ENCODE assay signal across 9 mouse cellular contexts in the genomic region with DNA sequence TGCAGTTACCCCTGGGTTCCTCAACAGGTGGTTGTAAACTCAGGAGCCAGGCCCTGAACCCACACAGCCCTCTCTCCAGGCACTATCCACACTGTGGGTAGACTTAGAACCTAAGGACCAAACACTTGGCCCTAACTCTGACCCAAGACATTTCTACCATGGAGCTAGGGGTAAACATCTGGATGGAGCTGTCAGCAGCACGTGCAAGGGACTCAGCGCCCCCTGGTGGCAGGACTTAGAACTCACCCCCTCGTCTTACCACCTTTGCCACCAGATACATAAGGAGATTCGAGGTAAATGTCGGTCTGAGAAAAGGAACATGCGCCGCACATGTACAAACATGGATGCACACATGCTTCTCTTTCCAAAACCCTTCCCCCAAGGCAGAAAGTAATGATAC. TPM values are rescaled to one million over a fixed set of nuclear protein-coding genes. Genes with fewer than 3 reads are reported as not detected.
A peak's percentile ranks its signal among the peaks of the same experiment; 100 is the strongest.
DNase-seq lines count a peak whose midpoint lies in the region; ATAC-seq and TF ChIP-seq lines count a peak whose summit lies in the region.
"Had no signal": no experiment of that assay in that cellular context is flagged by ENCODE, and none has a peak within 500 bp of the region (broad histone marks: within the 10 kb centered on the region; RNA-seq: fewer than 3 reads in every experiment).

No protein-coding gene starts in this region.

- intact Hi-C loops in left cerebral cortex, adult 2 months (cut with DNase I), result loop anchor here (5.0 to 10.0 kb wide), 2 partner anchors 267 to 391 kb away; no protein-coding TSS in a partner anchor

- 42% methylated on average over 7 of the region's 7 CpGs for WGBS in forebrain, embryonic 10.5 days
- WGBS in forebrain, embryonic 13.5 days, result 41% methylated on average over 7 of the region's 7 CpGs

- no peak overlapping the region for H3K9ac ChIP-seq in forebrain, embryonic 13.5 days
- H3K9ac ChIP-seq: limb, embryonic 12.5 days had no signal

- peaks cover 59% of the 10 kb centered on the region for H3K27me3 ChIP-seq in forebrain, embryonic 10.5 days (ENCODE audit: poor library complexity, severe bottlenecking)
- peaks cover 58% of the 10 kb centered on the region for H3K27me3 ChIP-seq in forebrain, embryonic 13.5 days

- H3K4me2 ChIP-seq in forebrain, embryonic 13.5 days, result no peak overlapping the region
- H3K4me2 ChIP-seq: limb, embryonic 12.5 days had no signal

- H3K4me1 ChIP-seq in forebrain, embryonic 10.5 days, result peaks cover 31% of the 10 kb centered on the region
- H3K4me1 ChIP-seq in forebrain, embryonic 13.5 days, result peaks cover 14% of the 10 kb centered on the region

- no peak for ATAC-seq in forebrain, embryonic 13.5 days

- H3K9me3 ChIP-seq in forebrain, embryonic 10.5 days, result peaks cover 12% of the 10 kb centered on the region; the same call in 1 of the 2 replicates
- peaks cover 7% of the 10 kb centered on the region; the same call in 1 of the 2 replicates for H3K9me3 ChIP-seq in forebrain, embryonic 13.5 days (replicated peaks)

- peak; percentile 73 for TF ChIP-seq CTCF in left cerebral cortex, adult 2 months (IDR thresholded peaks at IDR 0.05)

- H3K4me3 ChIP-seq in forebrain, embryonic 10.5 days, result no peak overlapping the region
- H3K4me3 ChIP-seq in forebrain, embryonic 13.5 days, result no peak overlapping the region
- no peak overlapping the region for H3K4me3 ChIP-seq in left cerebral cortex, adult 2 months
- H3K4me3 ChIP-seq: limb, embryonic 12.5 days had no signal

- H3K27ac ChIP-seq in forebrain, embryonic 10.5 days, result no peak overlapping the region
- H3K27ac ChIP-seq in forebrain, embryonic 13.5 days, result no peak overlapping the region
- no peak overlapping the region for H3K27ac ChIP-seq in left cerebral cortex, adult 2 months
- H3K27ac ChIP-seq: limb, embryonic 12.5 days had no signal

- peak; percentile 67 for DNase-seq in forebrain, embryonic 10.5 days (ENCODE audit: extremely low spot score, low spot score)
- DNase-seq in 3T3-L1 (ENCODE audit: low read depth, low spot score), result peak; percentile 64
- DNase-seq in adrenal gland, adult 18-20 months (ENCODE audit: low spot score in 2 of 2), result peak; percentile 75 to 78
- DNase-seq in forelimb bud, embryonic 11.5 days (ENCODE audit: low read depth, low spot score), result peak; percentile 59
- DNase-seq in left cerebral cortex, adult 2 months (ENCODE audit: extremely low spot score in 1 of 2, low spot score in 2 of 2), result peak in 1 of 2 experiments; percentile 36
- DNase-seq in ovary, postnatal 14 days (ENCODE audit: low spot score), result peak; percentile 61
- DNase-seq in thymus, postnatal 4 days, result peak; percentile 88

- no peaks in the 10 kb centered on the region for H3K36me3 ChIP-seq in forebrain, embryonic 10.5 days (replicated peaks)
- H3K36me3 ChIP-seq in forebrain, embryonic 13.5 days (ENCODE audit: poor library complexity, severe bottlenecking), result no peaks in the 10 kb centered on the region
- H3K36me3 ChIP-seq: limb, embryonic 12.5 days had no signal

RNA-seq across cellular contexts. Expression of gene Kcnk18, which starts 20.9 kb away (rescaled TPM):
- not detected in 2 replicates for polyA plus RNA-seq in forebrain, embryonic 10.5 days (2016; fragmentation: Nextera tagmentation; extraction: Ambion mirVana)
- not detected in 2 replicates for polyA plus RNA-seq in forebrain, embryonic 13.5 days (2015; fragmentation: Nextera tagmentation; extraction: Ambion mirVana)
- not detected for total RNA-seq in adrenal gland, adult 18-20 months (2021)
- not detected for total RNA-seq in left cerebral cortex, adult 2 months (2021)
- polyA plus RNA-seq: limb, embryonic 12.5 days had no signal

RNA-seq across cellular contexts. Expression of gene Vax1, which starts 28.3 kb away (rescaled TPM):
- polyA plus RNA-seq in forebrain, embryonic 10.5 days (2016; fragmentation: Nextera tagmentation; extraction: Ambion mirVana), result 0.50 and 1.0 TPM in 2 replicates
- polyA plus RNA-seq in forebrain, embryonic 13.5 days (2015; fragmentation: Nextera tagmentation; extraction: Ambion mirVana), result 0.90 and 1.0 TPM in 2 replicates
- total RNA-seq in adrenal gland, adult 18-20 months (2021), result not detected
- total RNA-seq in left cerebral cortex, adult 2 months (2021), result 1 to 10 TPM; 1.4 to 2.9 TPM
- polyA plus RNA-seq: limb, embryonic 12.5 days had no signal
